Mouse (Mus musculus) erythroblast, embryonic 14.5 days (primary cell): ENCODE results near the gene Stil.

ENCODE experiments used
- GATA1 ChIP-seq: IDR thresholded peaks from 2 replicates; pipeline ENCODE4 v1.6.1; 2012; ENCODE audit warnings: low read length, inconsistent platforms, mixed read lengths
- TAL1 ChIP-seq: IDR thresholded peaks from 3 replicates; pipeline ENCODE4 v1.6.1; 2012; ENCODE audit warnings: low read length, inconsistent platforms, mixed read lengths

DNA sequence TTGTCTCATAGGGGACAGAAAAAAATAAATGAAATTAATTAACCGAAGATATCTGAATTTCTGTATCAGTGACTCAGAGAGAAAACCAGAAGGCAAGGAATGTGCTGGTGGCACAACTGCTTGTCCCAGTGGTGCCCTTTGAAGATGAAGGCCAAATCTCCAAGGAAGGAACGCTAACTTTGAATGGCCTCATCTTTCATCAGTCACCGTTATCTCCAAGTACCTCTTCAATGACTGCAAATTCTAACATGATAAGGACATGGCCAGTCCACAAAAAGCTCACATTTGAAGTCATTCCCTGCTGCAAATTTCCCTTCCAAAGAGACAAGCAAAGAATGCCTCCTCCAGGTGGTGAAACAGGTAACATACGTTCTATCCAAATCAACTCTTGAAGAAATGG, 41.2 kb upstream of the Stil start:
- no peak for TF ChIP-seq GATA1
- no peak for TF ChIP-seq TAL1
